Mouse (Mus musculus) kidney, adult 2 months (tissue): ENCODE measurements around the gene Prom1.

ENCODE experiments used
- CTCF ChIP-seq: fragments of 200-500 bp; conservative IDR thresholded peaks from 2 replicates; pipeline ENCODE4 v1.5.1; 2011; ENCODE audit warnings: low read depth, mild to moderate bottlenecking, control low read depth, low read length, moderate library complexity, mixed read lengths; ENCODE audit not compliant: insufficient read depth, insufficient read length
- POLR2A ChIP-seq: fragments of 200-500 bp; IDR thresholded peaks from one replicate; pipeline ENCODE4 v1.6.1; 2011; ENCODE audit warnings: low read depth, low read length, control low read depth

DNA sequence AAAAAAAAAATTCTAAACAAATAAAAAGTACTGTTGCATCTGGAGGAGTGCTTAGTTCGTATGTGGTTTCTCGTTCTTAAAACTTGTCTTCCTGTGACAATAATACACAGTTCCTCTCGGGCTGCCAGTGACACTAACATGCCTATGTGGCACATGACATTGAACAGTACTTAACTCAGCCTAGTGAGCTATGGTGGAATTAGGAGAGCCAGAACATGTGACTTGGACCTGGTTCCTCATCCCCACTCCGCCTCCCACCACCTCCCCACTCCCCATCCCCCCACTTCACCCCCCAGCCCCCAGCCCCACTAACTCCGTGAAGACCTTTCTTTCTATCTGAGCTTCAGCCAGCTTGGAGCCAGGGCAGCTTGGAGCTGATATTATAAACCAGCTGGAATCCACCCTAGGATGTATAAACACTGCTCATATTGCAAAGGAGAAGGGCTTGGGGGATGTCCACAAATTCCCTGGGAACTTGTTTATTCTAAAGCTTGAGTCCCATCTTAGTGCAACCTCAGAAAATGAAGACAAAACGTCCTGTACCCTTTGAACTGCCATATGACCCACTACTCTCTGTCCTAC is 52.3 kb downstream of the Prom1 start:
- TF ChIP-seq CTCF (no peak), POLR2A (no peak)
